23 mouse cellular contexts compared by ENCODE assay signal in the genomic region with DNA sequence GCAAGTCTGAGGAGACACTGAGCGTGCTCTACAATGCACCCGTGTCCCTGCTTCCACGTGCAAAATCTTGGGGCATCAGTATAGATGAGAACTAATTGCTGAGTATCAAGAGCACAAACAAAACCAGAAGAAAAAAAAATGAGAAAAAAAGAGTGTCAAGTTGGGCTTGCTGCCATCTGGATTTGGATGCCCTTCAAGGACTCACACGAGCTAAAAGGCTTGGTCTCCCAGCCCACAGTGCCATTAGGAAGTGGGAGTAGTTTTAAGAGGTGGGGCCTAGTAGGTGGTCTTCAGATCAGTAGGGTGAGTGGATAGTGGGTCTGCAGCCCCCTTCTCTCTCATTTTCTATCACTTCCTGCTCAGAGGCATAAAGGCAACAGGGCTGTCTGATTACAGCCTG.
A peak's percentile ranks its signal among the peaks of the same experiment; 100 is the strongest.
DNase-seq lines count a peak whose midpoint lies in the region; ATAC-seq and TF ChIP-seq lines count a peak whose summit lies in the region.
"Had no signal": no experiment of that assay in that cellular context is flagged by ENCODE, and none has a peak within 500 bp of the region (broad histone marks: within the 10 kb centered on the region; RNA-seq: fewer than 3 reads in every experiment).

No protein-coding gene starts in this region.

- H3K4me1 ChIP-seq in lung, embryonic 14.5 days (ENCODE audit: insufficient read depth): peaks cover 22% of the 10 kb centered on the region

- no peak overlapping the region for H3K4me2 ChIP-seq in lung, embryonic 14.5 days
- H3K4me2 ChIP-seq: forebrain, embryonic 15.5 days; intestine, embryonic 15.5 days; limb, embryonic 12.5 days; liver, embryonic 11.5 days; midbrain, embryonic 13.5 days; stomach, embryonic 15.5 days had no signal

- TF ChIP-seq CTCF in lung, embryonic 14.5 days (IDR thresholded peaks at IDR 0.05; ENCODE audit: low read depth): no peak
- no peak for TF ChIP-seq CTCF in brain, embryonic 14.5 days (IDR thresholded peaks at IDR 0.05; ENCODE audit: borderline replicate concordance, extremely low read depth, insufficient read depth, insufficient read length)

- no peak for ATAC-seq in lung, embryonic 14.5 days (ENCODE audit: insufficient read depth)
- ATAC-seq: forebrain, embryonic 15.5 days; hindbrain, embryonic 16.5 days; intestine, embryonic 15.5 days; liver, postnatal 0 days; midbrain, embryonic 13.5 days had no signal

- no peak overlapping the region for H3K27ac ChIP-seq in lung, embryonic 14.5 days (ENCODE audit: low read depth)
- H3K27ac ChIP-seq: forebrain, embryonic 15.5 days; hindbrain, embryonic 10.5 days; intestine, embryonic 15.5 days; limb, embryonic 12.5 days; midbrain, embryonic 13.5 days; stomach, embryonic 15.5 days had no signal

- DNase-seq in cerebellum, postnatal 10 days: peak; percentile 57
- DNase-seq in cerebellum, adult 11-12 months: no peak
- peak; percentile 67 for DNase-seq in lung, embryonic 14.5 days
- DNase-seq in lung, postnatal 14 days: no peak
- peak; percentile 33 for DNase-seq in Muller cell, postnatal 12 days (ENCODE audit: inconsistent ontology term)
- DNase-seq in brain, embryonic 14.5 days (ENCODE audit: low read depth): peak; percentile 59
- DNase-seq in urinary bladder, postnatal 10 days (ENCODE audit: low spot score): no peak
- DNase-seq: cerebellum, adult 2 months; kidney, adult 8-10 months; kidney, postnatal 10 days; liver, postnatal 0 days; right cerebral cortex, adult 18-20 months; right cerebral cortex, postnatal 4 days had no signal

- TF ChIP-seq POLR2A in brain, embryonic 14.5 days (IDR thresholded peaks at IDR 0.05; ENCODE audit: borderline replicate concordance, extremely low read depth, insufficient read depth, insufficient read length, poor library complexity, severe bottlenecking): no peak

- no peak overlapping the region for H3K9ac ChIP-seq in lung, embryonic 14.5 days
- H3K9ac ChIP-seq: forebrain, embryonic 15.5 days; intestine, embryonic 15.5 days; limb, embryonic 12.5 days; liver, postnatal 0 days; midbrain, embryonic 13.5 days; stomach, embryonic 15.5 days had no signal

- H3K9me3 ChIP-seq in lung, embryonic 14.5 days (ENCODE audit: low read depth, low read length): no peaks in the 10 kb centered on the region
- H3K9me3 ChIP-seq: forebrain, embryonic 15.5 days; heart, embryonic 10.5 days; hindbrain, embryonic 10.5 days; intestine, embryonic 15.5 days; limb, embryonic 12.5 days; megakaryocyte, embryonic 14.5 days; midbrain, embryonic 13.5 days; stomach, embryonic 15.5 days had no signal

- no peaks in the 10 kb centered on the region for H3K27me3 ChIP-seq in lung, embryonic 14.5 days (ENCODE audit: insufficient read depth, low read length)
- H3K27me3 ChIP-seq: forebrain, embryonic 15.5 days; intestine, embryonic 15.5 days; midbrain, embryonic 13.5 days; stomach, embryonic 15.5 days had no signal

- H3K4me3 ChIP-seq in lung, embryonic 14.5 days (ENCODE audit: low read depth, low read length): no peak overlapping the region
- H3K4me3 ChIP-seq: forebrain, embryonic 15.5 days; heart, embryonic 10.5 days; hindbrain, embryonic 10.5 days; intestine, embryonic 15.5 days; limb, embryonic 12.5 days; megakaryocyte, embryonic 14.5 days; midbrain, embryonic 13.5 days; stomach, embryonic 15.5 days had no signal

- H3K36me3 ChIP-seq in lung, embryonic 14.5 days (ENCODE audit: insufficient read depth): no peaks in the 10 kb centered on the region
- H3K36me3 ChIP-seq: forebrain, embryonic 15.5 days; heart, embryonic 10.5 days; hindbrain, embryonic 10.5 days; intestine, embryonic 15.5 days; limb, embryonic 12.5 days; midbrain, embryonic 13.5 days; stomach, embryonic 15.5 days had no signal

- WGBS in lung, embryonic 14.5 days: 55% methylated on average over 4 of the region's 4 CpGs

Comparison
In these comparisons a context has a peak if more than half of its experiments do, and no peak if none do; other contexts are left out.
1. DNase-seq: peak in cerebellum, postnatal 10 days (2 of 2), lung, embryonic 14.5 days (single experiment), Muller cell, postnatal 12 days (single experiment) and brain, embryonic 14.5 days (single experiment); none in cerebellum, adult 11-12 months (single experiment), lung, postnatal 14 days (single experiment) and urinary bladder, postnatal 10 days (single experiment).